Mouse (Mus musculus) urinary bladder, postnatal 14 days (tissue): ENCODE results near the gene Lpar2.

ENCODE experiments used
- DNase-seq: peaks from one replicate; pipeline ENCODE4 v3.0.0; 2021; ENCODE audit warnings: low spot score

Gene Lpar2

DNA sequence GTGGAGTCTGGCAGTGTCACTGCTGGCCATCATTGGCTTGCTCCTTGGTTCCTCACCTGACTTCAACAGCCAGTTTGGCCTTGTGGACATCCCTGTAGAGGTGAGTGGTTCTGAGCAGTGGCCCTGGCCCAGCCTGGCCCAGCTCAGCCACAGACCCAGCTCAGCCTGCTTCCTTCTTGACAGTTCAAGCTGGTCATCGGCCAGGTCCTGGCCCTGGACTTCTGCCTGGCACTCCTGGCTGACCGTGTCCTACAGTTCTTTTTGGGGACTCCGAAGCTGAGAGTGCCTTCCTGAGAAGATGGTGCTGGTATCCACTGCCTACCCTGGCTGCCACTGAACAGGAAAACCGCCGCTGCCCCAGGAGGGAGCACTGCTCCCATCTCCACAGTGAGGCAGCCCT is 15.0 kb upstream of the Lpar2 start:
- DNase-seq: no peak

DNA sequence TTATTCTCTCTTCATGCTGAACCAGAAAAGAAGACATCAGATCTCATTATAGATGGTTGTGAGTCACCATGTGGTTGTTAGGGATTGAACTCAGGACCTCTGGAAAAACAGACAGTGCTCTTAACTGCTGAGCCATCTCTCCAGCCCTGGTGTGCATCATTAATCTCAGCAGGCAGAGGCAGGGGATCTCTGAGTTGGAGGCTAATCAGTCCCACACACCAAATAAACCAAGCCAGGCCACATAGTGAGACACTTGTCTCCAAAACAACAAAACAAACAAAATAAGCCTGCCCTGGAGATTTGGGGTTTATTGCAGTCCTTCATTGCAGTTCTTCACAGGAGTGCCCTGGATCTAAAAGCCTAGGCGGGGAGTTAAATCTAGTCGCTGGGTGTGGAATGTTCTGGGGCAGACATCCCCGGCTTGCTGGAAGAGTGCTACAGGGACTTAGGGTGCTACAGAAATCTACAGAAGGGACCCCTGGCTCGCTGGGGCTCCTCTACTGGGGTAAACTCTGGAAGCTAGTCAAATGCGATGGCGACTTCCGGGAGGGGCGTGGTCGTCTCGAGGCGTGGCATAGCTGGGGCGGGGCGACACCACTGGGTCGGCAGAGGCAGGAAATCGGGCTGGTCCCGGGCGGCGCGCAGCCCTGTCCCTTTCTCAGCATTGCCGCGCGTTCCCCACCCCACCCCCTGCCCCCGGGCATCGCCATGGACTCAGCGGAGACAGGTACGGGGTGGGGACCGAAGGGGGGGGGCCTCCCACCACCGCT is 13.9 kb upstream of the Lpar2 start, which contains the start of gene Gmip:
Gene Gmip (plus strand): TSS at position 586 of the 770 bp plus-strand sequence.
- DNase-seq: peak; percentile 83

DNA sequence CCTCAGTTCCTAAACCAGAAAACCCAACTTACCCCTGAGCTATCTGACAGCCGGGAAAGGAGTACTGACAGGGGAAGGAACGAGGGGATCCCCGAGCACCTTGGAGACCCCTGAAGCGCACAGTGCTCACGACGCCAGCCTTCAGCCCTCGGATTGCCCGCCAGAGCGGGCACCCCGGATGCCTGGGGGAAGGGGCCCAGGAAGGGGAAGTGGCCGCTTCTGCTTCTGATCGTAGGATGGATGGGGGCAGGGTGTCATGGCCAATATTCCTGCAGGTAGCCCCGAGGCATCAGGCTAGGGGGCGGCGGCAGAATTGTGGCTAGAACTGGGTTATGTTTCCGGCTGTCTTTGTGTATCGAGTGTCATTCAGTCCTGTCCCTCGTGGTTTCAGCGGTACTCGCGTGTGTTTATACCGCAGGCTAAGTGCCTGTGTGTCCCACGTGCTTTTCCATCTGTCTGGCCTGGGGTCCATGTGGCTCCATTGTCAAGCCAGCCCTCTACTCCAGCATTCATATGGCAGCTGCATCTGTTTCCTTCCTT is 13.3 kb upstream of the Lpar2 start:
- DNase-seq: no peak

DNA sequence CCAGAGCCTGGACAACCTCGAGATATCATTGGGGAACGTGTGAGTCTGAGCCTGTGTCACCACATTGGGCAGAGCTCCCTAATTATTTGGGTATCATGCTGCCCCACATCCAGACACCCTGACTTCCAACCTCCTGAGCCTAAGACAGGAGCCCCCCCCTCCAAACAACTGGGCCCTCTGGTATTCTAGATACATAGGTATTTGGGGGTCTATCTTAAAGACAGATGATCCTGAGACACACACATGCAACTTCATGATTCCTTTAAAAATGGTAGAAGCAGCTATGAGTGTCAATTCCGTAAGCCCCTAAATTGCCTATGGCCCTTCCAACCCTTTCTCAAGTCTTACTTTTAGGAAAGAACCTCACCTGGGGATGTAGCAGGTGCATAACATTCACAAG is 12.4 kb upstream of the Lpar2 start:
- no peak for DNase-seq

DNA sequence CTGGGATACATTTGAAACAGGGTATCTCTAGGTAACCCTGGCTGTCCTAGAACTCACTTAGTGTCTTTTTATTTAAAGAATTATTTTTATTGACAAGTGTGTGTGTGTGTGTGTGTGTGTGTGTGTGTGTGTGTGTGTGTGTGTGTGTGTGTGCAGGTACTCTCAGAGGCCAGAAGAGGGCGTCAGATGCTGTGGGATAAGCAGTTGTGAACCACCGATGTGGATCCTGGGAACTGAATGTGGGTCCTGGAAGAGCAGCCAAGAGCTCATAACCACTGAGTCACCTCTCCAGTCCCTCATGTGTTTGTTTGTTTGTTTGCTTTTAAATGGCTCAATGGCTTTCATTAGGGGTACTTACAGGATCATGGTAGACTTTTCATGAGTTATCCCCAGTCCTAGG is 7.3 kb upstream of the Lpar2 start:
- DNase-seq: no peak

DNA sequence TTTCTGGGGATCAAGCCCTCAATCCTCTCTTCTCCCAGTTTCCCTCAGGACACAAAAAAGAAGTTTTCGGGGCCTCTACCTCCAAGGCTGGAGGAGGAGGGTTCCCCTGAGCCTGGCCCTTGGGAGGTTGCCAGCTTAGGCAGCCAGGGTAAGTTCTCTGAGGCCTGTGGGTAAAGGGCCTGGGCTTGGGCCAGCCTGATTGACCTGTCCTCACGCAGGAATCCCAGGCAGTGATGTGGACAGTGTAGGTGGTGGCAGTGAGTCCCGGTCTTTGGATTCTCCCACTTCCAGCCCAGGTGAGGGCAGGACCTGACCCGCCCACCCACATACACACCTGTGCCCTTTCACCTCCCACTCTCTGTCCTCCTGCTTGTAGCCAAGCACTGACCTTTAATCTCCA is 6.8 kb upstream of the Lpar2 start:
- no peak for DNase-seq

DNA sequence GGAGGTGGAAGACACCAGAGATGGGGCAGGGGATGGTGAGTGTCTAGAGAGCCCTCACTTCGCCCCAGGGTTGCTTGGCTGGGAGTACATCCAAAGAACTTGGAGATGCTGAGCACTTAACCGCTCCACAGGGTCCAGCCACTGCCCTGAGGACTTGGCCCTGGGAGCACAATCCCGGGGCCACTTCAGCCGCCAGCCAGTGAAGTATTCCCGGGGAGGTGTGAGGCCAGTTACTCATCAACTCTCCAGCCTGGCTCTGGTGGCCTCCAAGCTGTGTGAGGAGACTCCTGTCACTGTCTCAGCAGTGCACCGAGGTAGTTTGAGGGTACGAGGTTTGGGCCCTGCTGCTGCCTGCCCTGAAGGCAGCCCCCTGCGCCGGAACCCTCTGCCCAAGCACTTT is 1.8 kb upstream of the Lpar2 start:
- DNase-seq: no peak

DNA sequence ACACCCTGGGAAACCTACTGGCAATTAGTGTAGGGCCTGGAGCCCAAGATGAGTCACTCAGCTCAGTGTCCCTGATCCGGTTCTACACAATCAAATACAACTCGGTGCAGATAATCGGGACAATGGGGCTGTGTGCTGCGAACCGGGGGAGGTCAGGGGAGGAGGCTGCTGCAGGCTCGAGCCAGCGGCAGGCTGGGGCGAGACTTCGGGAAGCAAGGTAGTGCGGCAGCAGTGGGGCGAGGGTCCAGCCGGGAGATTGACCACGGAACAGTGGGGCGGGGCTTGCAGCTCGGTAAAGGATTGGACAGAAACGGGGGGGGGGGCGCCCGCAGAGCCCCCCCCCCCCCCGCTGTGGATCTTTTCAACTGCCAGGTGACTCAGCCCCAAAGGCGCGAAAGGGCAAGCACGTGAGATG is 251 bp upstream of the Lpar2 start:
- DNase-seq: peak; percentile 39

DNA sequence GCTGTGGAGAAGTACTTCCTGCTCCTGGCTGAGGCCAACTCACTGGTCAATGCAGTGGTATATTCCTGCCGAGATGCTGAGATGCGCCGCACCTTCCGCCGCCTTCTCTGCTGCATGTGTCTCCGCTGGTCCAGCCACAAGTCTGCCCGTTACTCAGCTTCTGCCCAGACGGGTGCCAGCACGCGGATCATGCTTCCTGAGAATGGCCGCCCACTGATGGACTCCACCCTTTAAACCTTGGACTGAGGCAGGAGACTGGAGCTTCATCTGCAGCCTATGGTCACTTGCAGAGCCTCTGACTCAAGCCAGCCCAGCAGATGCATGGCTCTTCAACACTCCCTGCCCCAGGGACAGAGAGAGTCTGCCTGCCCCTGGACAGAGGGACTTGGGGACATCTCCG is 4.1 kb downstream of the Lpar2 start:
- no peak for DNase-seq

DNA sequence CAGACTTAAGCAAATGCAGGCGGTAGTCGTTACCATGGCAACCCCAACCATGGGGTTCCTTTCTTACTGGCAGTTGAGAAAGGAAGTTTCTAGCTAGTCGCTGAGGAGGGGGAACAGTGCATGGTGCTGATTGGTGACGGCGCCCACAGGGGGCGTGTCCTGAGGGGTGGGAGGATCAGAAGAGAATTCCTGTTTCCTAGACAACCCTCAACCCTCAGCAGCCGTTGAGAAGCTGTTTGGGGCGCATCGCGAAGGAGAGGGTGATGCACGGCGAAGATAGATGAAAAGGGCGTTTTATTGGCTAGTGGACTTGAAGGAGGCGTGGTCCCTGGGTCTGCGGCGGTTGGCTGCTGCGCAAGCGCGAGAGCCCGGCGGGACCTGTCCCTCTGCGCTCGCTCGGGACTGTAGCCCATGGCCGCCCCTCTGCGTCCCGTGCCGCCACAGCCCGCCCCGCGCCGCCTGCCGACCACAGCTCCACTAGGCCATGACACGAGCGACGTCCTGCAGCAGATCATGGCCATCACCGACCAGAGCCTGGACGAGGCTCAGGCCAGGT is 10.1 kb downstream of the Lpar2 start, which contains the start of gene Pbx4:
Gene Pbx4 (plus strand): TSS at position 194 of the 556 bp plus-strand sequence.
- peak; percentile 72 for DNase-seq

DNA sequence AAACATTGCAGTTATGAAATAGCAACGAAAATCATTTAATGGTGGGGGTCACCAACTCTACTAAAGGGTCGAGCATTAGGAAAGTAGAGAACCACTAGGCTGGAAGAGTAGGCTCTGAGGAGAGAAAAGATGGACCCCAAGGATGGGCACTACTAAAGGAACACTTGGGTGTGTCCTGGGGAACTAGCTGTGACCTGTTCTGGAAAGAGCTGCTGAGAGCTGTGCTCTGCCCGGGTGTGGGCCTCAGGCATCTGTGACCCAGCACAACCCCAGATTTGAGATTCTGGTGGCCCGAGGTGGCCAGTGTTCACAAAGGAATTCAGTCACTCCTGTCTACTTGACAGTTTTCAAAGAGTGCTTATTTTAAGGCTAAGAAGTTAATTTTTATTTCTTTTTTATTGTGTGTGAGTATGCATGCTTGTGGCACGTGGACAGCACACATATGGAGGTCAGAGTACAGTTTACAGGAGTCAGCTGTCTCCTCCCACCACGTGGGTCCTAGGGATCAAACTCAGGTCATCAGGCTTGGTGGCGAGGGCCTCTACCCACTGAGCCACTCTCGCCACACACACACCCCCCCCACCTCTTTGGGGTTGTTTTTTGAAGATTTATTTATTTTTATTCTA is 14.9 kb downstream of the Lpar2 start:
- no peak for DNase-seq

DNA sequence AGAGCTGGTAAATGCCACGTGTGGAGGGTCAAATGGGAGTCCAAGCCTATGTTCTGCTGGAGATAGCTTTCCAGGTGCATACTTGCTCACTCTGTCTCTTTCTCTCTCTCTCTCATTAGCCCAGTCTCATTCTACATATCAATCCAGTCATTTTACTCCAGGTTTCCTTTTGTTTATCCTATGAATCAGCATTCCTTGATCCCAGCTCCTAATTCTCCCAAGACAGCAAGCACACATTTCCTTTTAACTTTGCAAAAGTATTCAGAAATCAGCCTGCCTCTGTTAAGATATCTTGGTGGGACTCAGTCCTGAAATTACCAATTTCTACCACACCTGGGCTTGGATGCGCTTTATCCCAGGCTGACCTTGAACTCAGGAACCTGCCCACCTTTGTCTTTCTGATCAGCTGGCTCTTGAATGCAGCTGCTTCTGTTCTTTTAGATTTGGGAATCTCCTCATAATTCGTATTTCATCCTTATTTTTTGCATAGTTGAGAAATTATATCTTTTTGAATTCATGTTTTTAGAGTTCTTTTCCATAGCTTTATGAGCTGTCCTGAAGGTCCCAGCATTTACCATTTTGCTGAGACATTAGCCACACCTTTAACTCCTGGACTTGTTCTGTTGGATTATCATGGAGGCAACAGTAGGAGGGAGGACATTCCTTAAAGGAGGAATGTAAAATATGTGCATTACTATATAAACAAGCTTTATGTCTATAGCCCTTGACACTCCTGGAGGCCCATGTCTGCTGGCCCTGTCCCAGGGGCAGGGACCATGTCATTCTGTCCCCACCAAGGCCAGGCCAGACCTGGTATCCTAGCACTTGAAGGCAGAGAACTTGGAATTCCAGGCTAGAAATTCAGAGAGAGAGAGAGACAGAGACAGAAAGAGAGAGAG is 25.2 kb downstream of the Lpar2 start:
- no peak for DNase-seq

DNA sequence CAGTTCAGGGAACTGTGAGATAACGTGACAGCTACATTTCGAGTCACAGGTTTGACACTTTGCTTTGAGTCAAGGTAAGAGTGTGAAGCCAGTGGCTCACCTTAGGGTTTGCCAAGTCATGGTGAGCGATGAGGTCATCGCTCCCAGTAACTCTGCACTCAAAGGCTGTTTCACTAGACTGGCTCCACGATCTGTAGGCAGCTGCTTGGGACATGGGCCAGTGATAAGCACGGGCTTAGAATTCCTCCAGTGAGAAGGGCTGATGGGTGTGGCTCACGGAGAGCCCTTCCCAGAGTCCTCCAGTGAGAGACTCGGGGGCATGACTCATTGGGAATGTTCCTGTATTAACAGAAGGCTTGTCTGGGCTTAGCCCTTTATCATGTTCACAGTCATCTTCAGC is 26.7 kb downstream of the Lpar2 start:
- peak; percentile 73 for DNase-seq

DNA sequence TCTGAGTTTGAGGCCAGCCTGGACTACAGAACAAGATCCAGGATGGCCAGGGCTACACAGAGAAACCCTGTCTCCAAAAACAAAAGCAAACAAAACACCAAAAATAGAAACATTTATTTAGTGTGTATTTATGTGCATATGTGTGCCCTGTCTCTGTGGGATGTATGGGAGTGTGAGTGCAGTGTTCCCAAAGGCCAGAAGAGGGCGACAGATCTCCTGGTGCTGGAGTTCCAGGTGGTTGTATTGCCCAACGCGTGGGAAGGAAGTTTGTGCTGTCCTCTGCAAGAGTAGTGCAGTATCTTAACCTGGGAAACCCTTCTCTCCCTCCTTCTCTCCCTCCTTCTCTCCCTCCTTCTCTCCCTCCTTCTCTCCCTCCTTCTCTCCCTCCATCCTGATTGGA is 27.7 kb downstream of the Lpar2 start:
- DNase-seq: no peak

DNA sequence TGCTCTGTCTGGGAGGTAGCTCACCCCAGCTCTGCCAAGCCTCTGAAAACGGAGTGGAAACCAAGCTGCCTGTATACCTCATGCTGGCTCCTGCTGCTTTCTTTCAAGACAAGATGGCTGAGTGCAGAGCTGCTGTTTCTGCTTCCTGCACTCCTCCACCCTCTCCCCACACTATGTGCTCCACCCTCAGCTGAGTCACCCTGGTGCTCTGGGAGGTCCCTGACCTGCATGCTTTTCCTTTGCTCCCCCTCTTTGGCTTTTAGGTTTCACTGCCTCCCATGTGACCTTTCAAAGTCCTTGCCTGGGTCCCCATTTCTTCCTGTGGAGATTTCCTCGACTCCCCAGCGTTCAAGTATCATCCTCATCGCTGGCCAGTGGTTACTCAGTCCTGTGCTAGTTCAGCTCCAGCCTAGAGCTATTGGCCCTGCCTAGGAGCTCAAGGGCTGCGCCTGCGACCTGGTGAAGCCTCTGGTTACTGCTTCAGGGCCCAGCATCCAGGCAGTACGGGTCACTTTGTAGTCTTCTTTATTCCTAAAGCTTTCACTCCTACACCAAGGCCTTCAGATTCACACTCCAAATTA is 28.8 kb downstream of the Lpar2 start:
- DNase-seq: no peak

DNA sequence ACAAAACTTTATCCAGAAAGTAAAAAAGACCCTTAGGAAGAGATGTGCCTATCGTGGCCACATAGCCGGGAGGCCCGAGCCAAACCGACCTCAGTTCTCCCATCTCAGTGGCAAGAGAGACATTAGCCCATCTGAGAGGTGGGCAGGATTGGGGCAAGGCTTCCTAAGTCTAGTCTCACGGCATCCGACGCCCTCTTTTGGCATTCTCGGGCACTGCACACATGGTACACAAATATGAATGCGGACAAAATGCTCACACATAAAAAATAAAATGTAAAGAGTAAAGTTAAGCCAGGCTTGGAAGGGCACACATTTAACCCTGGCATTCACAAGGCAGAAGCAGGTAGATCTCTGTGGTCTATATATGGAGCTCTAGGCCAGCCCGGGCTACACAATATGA is 31.6 kb downstream of the Lpar2 start:
- DNase-seq: no peak

DNA sequence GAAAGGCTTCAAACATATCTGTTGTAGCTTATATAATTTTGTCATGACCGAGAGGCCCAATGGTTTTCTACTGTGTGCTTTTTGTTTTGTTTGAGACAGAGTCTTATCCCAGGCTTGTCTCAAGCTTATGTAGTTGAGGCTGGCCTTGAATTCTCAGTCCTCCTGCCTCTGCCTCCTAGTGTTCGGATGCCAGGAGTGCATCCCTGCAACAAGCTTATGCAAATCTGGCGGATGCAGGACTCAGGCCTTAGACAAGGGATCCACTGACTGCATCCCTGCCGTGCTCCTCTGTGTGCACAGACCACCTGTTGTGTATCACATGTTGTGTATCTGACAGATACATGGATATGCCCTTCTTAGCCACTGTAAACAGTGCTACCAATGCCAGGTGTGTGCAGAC is 38.6 kb downstream of the Lpar2 start:
- no peak for DNase-seq

DNA sequence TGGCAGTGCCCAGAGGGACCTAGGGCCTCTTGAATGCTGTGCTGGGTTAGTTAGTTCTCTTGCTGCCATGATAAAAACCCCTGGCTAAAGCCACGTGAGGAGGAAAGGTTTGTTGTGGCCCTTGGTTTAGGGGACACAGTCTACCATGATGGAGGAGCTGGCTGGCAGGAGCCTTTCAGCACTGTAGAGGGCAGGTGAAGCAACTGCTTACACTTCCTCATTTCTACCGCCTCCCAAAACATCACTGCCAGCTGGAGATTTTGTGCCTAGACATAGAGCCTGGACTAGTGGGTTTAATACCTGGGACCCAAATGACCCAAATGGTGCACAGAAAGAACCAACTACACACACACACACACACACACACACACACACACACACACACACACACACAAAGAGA is 39.0 kb downstream of the Lpar2 start:
- no peak for DNase-seq

DNA sequence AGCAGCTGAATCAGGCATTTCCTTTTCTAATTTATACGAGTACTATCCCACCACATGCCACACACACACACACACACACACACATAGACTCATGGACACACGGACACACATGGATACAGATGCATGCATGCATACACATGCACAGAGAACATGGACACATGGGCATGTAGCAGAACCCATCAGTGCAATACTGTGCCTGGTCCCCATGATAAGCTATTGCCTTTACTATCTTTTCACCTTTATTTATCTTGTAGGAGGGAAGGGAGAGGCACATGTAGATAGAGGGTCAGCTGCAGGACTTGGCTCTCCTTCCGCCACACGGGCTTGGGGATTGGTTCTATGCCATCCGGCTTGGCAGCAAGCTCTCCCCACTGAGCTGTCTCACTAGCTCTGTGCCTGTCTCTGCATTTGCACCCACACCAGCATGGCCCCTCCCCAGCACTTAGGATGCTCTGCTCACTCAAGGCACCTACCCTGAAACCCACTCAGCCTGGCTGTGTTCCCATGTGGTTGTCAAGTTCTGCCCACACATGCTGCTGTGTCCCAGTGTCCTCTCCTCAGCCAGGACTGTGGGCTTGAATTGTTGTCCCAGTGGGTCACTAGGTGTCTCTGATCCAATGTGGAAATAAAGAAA is 41.3 kb downstream of the Lpar2 start:
- no peak for DNase-seq

DNA sequence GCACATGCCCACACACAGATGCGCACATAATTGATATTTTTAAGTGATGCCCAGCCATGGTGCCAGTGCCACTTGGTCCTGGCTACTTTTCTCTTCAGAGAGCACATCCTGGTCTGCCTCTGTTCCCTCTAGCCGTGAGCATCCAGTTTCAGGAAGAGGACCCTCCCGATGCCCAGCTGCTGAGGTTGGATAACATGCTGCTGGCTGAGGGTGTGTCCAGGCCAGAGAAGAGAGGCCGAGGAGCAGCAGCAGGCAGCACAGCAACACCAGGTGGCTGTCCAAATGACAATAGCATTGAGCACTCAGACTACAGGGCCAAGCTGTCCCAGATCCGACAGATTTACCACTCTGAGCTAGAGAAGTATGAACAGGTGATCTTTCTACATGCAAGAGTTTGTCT is 42.0 kb downstream of the Lpar2 start:
- DNase-seq: no peak

DNA sequence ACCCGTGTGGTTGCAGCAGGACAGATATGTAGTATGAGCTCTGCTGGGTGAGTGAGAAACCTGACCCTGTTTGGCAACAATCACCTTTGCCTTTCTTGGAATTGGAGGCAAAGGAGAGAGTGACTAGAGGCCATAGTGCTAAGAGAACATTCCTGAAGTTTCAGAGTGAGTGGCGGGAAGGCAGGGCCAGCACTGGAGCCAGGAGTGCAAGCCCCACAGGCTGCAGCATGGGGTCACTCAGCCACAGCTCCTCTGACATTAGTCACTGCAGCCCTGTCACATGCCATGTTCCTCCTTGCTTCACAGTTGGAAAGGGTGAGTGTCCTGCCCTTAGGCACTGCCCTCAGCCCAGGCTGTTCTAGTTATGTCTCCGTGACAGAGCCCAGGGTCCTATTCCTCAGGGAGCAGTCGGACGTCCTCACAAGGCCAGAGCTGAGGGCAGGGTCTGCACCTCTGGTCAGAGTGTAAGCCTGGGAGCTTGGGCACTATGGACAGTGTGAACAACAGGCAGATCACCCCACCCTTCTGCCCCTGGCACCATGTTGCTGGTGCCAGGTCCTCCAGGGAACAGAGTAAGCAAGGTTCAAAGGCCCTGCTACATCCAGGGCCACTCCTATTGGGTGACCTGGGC is 45.6 kb downstream of the Lpar2 start:
- no peak for DNase-seq
